Mouse (Mus musculus): ENCODE results near the gene Mipep.

DNA sequence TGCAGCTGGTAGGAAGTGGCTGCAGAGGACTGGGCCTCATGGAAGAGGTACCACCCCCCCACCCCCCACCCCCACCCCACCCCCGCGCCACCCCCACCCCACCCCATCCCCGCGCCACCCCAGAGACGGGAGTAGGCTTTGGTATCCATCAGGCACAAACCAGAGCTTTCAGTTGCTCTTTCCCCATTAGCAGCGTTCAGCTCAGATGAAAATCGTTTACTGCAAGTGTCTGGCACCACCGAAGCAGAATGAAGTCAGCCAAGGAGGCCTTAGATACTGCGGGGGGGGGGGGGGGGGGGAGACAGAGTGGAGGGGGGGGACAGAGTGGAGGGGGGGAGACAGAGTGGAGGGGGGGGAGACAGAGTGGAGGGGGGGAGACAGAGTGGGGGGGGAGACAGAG, 45.2 kb upstream of the Mipep start:
- TF ChIP-seq CTCF (IDR thresholded peaks at IDR 0.05; ENCODE audit: borderline replicate concordance, control insufficient read depth, extremely low read depth, insufficient read depth, low read length, poor library complexity) (no peak), POLR2A (IDR thresholded peaks at IDR 0.05; ENCODE audit: control insufficient read depth, extremely low read depth, insufficient read depth, low read length, poor library complexity) (no peak)
